Mouse (Mus musculus): Measurements from ENCODE around the gene Nr5a1. TPM values are rescaled to one million over a fixed set of nuclear protein-coding genes. Genes with fewer than 3 reads are reported as not detected.

Nr5a1 gene
- total and polyA plus RNA-seq, 3 experiments = 0.04 TPM; not detected in 2

DNA sequence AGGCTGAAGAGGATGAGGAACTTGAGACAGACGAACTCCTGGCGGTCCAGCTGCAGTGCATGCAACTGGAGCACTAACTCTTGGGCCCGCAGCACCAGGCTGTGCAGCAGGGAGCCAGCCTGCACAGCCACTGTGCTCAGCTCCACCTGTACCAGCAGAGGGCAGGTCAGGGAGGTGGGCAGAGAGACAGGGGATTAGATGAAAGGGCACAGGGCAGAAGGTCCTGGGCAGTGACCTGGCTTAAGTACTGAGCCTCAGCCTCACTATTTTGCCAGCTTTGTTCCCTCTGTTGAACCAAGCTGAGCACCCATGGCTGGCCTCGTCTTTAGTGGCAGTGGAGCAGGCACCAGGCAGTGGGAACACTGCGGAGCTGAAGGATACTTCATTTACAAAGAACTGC lies 14.2 kb downstream of the Nr5a1 start:
- dilution Hi-C loops (cut with MboI; ENCODE audit: extremely low pct_ligation_motif_present, extremely low pct_unique_long_range_greater_than_20kb, low sequenced_read_pairs) (no loop called here), in situ Hi-C loops (cut with MboI; ENCODE audit: low pct_ligation_motif_present, low pct_unique_long_range_greater_than_20kb, low sequenced_read_pairs) (no loop called here)
- Histone ChIP-seq H3K36me3 (replicated peaks in 1 of 2; ENCODE audit: control insufficient read depth in 1 of 2, insufficient read depth in 1 of 2, low read length in 1 of 2) (no peaks in the 10 kb centered on the region), H3K4me3 (replicated peaks in 1 of 3; ENCODE audit: low read depth in 2 of 3, low read length in 2 of 3, poor library complexity in 1 of 3) (no peak overlapping the region), H3K27ac (ENCODE audit: insufficient read depth, low read depth) (no peak overlapping the region), H3K9ac (ENCODE audit: insufficient read depth, low read depth) (no peak overlapping the region), H3K4me2 (ENCODE audit: insufficient read depth, low read depth, poor library complexity, severe bottlenecking) (no peak overlapping the region), H3K27me3 (replicated peaks) (peaks cover 48% of the 10 kb centered on the region), H3K4me1 (ENCODE audit: control insufficient read depth in 1 of 2, insufficient read depth in 2 of 2) (no peaks in the 10 kb centered on the region), H3K79me2 (replicated peaks; ENCODE audit: control insufficient read depth, extremely low read depth, insufficient read depth, poor library complexity, severe bottlenecking) (no peaks in the 10 kb centered on the region), H3K9me3 (replicated peaks; ENCODE audit: low read length) (no peaks in the 10 kb centered on the region)
- TF ChIP-seq SMC3 (IDR thresholded peaks at IDR 0.05; ENCODE audit: low read depth, low read length) (peak; percentile 33), KAT2A (IDR thresholded peaks at IDR 0.05; ENCODE audit: insufficient replicate concordance, low read length) (no peak), CTCF (conservative IDR thresholded peaks at IDR 0.05 in 1 of 2, IDR thresholded peaks at IDR 0.05 in 1 of 2; ENCODE audit: low read depth in 2 of 2, low read length in 2 of 2) (peak in 1 of 2 experiments; percentile 39; a peak in 2 of 4 replicates)
- no peak for DNase-seq (ENCODE audit: extremely low read depth)

DNA sequence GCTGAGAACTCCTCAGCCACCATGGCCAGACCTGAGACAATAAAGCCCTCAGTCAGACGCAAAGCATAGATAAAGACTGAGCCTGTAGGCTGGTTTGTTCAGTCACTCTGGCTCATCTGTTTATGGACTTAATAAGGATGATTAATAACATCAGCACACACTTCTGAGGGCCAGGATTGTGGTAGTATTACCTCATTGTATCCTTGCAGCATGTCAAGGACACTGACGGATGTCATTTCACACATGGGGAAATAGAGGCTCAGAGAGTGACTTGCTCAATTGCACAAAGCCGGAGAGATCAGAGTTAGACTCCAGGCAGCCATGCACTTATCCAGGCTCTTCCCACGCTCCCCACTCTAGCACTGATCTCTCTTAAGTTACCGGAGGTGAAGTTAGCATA lies 15.7 kb downstream of the Nr5a1 start:
- H3K9me3 ChIP-seq (replicated peaks; ENCODE audit: low read length) = no peaks in the 10 kb centered on the region
- H3K4me2 ChIP-seq (ENCODE audit: insufficient read depth, low read depth, poor library complexity, severe bottlenecking) = no peak overlapping the region
- no peaks in the 10 kb centered on the region for H3K4me1 ChIP-seq (ENCODE audit: control insufficient read depth in 1 of 2, insufficient read depth in 2 of 2)
- no peak overlapping the region for H3K9ac ChIP-seq (ENCODE audit: insufficient read depth, low read depth)
- H3K79me2 ChIP-seq (replicated peaks; ENCODE audit: control insufficient read depth, extremely low read depth, insufficient read depth, poor library complexity, severe bottlenecking) = no peaks in the 10 kb centered on the region
- no peak overlapping the region for H3K4me3 ChIP-seq (replicated peaks in 1 of 3; ENCODE audit: low read depth in 2 of 3, low read length in 2 of 3, poor library complexity in 1 of 3)
- dilution Hi-C loops (cut with MboI; ENCODE audit: extremely low pct_ligation_motif_present, extremely low pct_unique_long_range_greater_than_20kb, low sequenced_read_pairs) (no loop called here), in situ Hi-C loops (cut with MboI; ENCODE audit: low pct_ligation_motif_present, low pct_unique_long_range_greater_than_20kb, low sequenced_read_pairs) (no loop called here)
- no peaks in the 10 kb centered on the region for H3K36me3 ChIP-seq (replicated peaks in 1 of 2; ENCODE audit: control insufficient read depth in 1 of 2, insufficient read depth in 1 of 2, low read length in 1 of 2)
- DNase-seq (ENCODE audit: extremely low read depth) = no peak
- peaks cover 49% of the 10 kb centered on the region for H3K27me3 ChIP-seq (replicated peaks)
- no peak overlapping the region for H3K27ac ChIP-seq (ENCODE audit: insufficient read depth, low read depth)
- TF ChIP-seq MAX (IDR thresholded peaks at IDR 0.05; ENCODE audit: low read length) (no peak), USF1 (IDR thresholded peaks at IDR 0.05; ENCODE audit: low read depth, low read length) (no peak), ZC3H11A (IDR thresholded peaks at IDR 0.05; ENCODE audit: low read depth, low read length) (no peak), ETS1 (conservative IDR thresholded peaks at IDR 0.05; ENCODE audit: low read depth, low read length) (no peak), CHD2 (IDR thresholded peaks at IDR 0.05; ENCODE audit: low read length) (no peak), GABPA (IDR thresholded peaks at IDR 0.05; ENCODE audit: insufficient replicate concordance, low read depth, low read length) (no peak), KAT2A (IDR thresholded peaks at IDR 0.05; ENCODE audit: insufficient replicate concordance, low read length) (no peak)

DNA sequence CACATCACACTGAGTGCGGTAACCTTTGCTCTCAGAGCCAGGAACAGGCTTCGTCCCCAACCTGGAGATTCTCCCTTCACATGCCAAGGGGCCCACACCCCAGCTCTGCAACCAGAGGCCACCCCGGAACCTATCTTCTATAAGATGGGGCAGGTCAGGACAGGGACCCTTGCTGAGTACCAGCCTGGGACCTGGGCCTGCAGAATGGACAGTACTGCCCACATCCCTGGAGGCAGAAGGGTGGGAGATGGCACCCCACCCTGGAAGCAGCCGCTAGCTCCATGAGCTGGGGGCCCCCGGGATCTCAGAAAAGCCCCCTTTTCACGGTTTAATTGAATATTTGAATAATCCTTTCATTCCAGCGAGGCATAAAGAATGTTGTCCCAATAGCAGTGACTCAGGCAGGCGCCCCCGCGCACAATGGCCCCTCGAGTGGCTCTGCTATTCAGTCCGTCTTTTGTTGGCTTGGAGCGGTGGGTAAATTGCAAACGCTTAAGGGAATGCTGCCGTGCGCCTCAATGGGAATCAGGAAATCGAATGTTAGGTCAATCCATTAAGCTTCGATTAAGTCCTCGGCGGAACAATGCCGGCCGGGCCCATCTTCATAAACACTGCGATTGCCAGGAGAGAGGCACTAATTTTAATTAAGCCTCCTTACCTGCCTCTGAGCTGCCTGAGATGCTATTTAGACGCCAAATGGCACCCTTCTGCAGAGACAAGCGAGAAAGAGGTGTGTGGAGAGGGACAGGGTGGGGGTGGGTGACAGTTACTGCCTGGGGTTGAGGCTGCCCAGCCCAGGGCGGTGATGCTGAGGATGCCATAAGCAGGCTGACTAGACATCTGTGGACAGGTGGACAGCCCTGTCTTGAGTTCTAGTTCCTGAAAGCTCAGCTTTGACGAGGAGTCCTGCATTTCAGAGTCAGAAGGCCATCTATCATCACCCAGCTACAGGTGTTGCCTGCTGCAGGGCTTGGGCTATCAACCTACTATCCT lies 16.9 kb downstream of the Nr5a1 start:
- no peak overlapping the region for H3K4me3 ChIP-seq (replicated peaks in 1 of 3; ENCODE audit: low read depth in 2 of 3, low read length in 2 of 3, poor library complexity in 1 of 3)
- dilution Hi-C loops (cut with MboI; ENCODE audit: extremely low pct_ligation_motif_present, extremely low pct_unique_long_range_greater_than_20kb, low sequenced_read_pairs) (no loop called here), in situ Hi-C loops (cut with MboI; ENCODE audit: low pct_ligation_motif_present, low pct_unique_long_range_greater_than_20kb, low sequenced_read_pairs) (no loop called here)

More for the DNA sequence above, 16.9 kb downstream of the Nr5a1 start:
- no peak overlapping the region for H3K27ac ChIP-seq (ENCODE audit: insufficient read depth, low read depth)
- no peaks in the 10 kb centered on the region for H3K79me2 ChIP-seq (replicated peaks; ENCODE audit: control insufficient read depth, extremely low read depth, insufficient read depth, poor library complexity, severe bottlenecking)
- peaks cover 51% of the 10 kb centered on the region for H3K27me3 ChIP-seq (replicated peaks)
- no peak for TF ChIP-seq HCFC1 (IDR thresholded peaks at IDR 0.05; ENCODE audit: low read depth, low read length)
- no peak for TF ChIP-seq ZC3H11A (IDR thresholded peaks at IDR 0.05; ENCODE audit: low read depth, low read length)
- TF ChIP-seq PAX5 (IDR thresholded peaks at IDR 0.05; ENCODE audit: low read length) = no peak
- no peak for TF ChIP-seq E2F4 (IDR thresholded peaks at IDR 0.05; ENCODE audit: insufficient replicate concordance, low read depth, low read length)
- TF ChIP-seq USF2 (conservative IDR thresholded peaks at IDR 0.05; ENCODE audit: low read depth, low read length) = no peak
- TF ChIP-seq MAZ (IDR thresholded peaks at IDR 0.05; ENCODE audit: low read depth, low read length) = no peak
- no peak for TF ChIP-seq ZKSCAN1 (IDR thresholded peaks at IDR 0.05; ENCODE audit: borderline replicate concordance, low read depth, low read length)
- no peak for TF ChIP-seq ELF1 (IDR thresholded peaks at IDR 0.05; ENCODE audit: low read depth, low read length)
- H3K4me2 ChIP-seq (ENCODE audit: insufficient read depth, low read depth, poor library complexity, severe bottlenecking) = no peak overlapping the region
- H3K36me3 ChIP-seq (replicated peaks in 1 of 2; ENCODE audit: control insufficient read depth in 1 of 2, insufficient read depth in 1 of 2, low read length in 1 of 2) = no peaks in the 10 kb centered on the region
- DNase-seq (ENCODE audit: extremely low read depth) = no peak
- H3K4me1 ChIP-seq (ENCODE audit: control insufficient read depth in 1 of 2, insufficient read depth in 2 of 2) = no peaks in the 10 kb centered on the region
- H3K9me3 ChIP-seq (replicated peaks; ENCODE audit: low read length) = no peaks in the 10 kb centered on the region
- no peak overlapping the region for H3K9ac ChIP-seq (ENCODE audit: insufficient read depth, low read depth)
